Mouse (Mus musculus) ES-CJ7 (cell line): ENCODE measurements around the gene Sirt1.

Source experiments
- DNase-seq: peaks from one replicate; pipeline ENCODE4 v3.0.0; 2011; ENCODE audit warnings: low read depth, low spot score

Sirt1 gene

GRCm38 (mm10) chr10:63336901-63337300, 44.6 kb downstream of the Sirt1 start:
- no peak for DNase-seq

- no peak for DNase-seq
Measured at GRCm38 (mm10) chr10:63327091-63327490, 54.4 kb downstream of the Sirt1 start.

- DNase-seq: no peak
Measured at GRCm38 (mm10) chr10:63313726-63314125, 67.8 kb downstream of the Sirt1 start.

GRCm38 (mm10) chr10:63308582-63309366, 72.7 kb downstream of the Sirt1 start:
- DNase-seq: peak; percentile 88

GRCm38 (mm10) chr10:63302356-63302755, 79.1 kb downstream of the Sirt1 start:
- DNase-seq: no peak

- no peak for DNase-seq
Measured at GRCm38 (mm10) chr10:63282846-63283245, 98.7 kb downstream of the Sirt1 start.

GRCm38 (mm10) chr10:63282417-63282816, 99.1 kb downstream of the Sirt1 start:
- DNase-seq: no peak

GRCm38 (mm10) chr10:63279851-63280250, 101.7 kb downstream of the Sirt1 start:
- DNase-seq: no peak

GRCm38 (mm10) chr10:63277010-63277409, 104.5 kb downstream of the Sirt1 start:
- no peak for DNase-seq

GRCm38 (mm10) chr10:63272868-63273267, 108.6 kb downstream of the Sirt1 start:
- DNase-seq: no peak

GRCm38 (mm10) chr10:63272401-63272800, 109.1 kb downstream of the Sirt1 start:
- DNase-seq: no peak
